Mouse (Mus musculus) heart, postnatal 36 days (tissue): ENCODE results near the gene Setd1b. TPM values are rescaled to one million over a fixed set of nuclear protein-coding genes. Genes with fewer than 3 reads are reported as not detected.

Source experiments
- DNase-seq, 2 experiments: peaks; one replicate each; pipeline ENCODE4 v3.0.0; 2021 to 2022
- intact Hi-C: fragments of 180-260 bp; cut with DNase I; formaldehyde crosslinking; loops from one replicate; pipeline ENCODE4 v1.15.1; 2025
- total RNA-seq, 2 experiments: library from RNA; stranded (reverse); gene quantifications; 2 replicates each; pipeline ENCODE4 v1.2.3; 2021

Gene Setd1b
- total RNA-seq, 2 experiments from 2014 or later, result 18.5 to 21.5 TPM

DNA sequence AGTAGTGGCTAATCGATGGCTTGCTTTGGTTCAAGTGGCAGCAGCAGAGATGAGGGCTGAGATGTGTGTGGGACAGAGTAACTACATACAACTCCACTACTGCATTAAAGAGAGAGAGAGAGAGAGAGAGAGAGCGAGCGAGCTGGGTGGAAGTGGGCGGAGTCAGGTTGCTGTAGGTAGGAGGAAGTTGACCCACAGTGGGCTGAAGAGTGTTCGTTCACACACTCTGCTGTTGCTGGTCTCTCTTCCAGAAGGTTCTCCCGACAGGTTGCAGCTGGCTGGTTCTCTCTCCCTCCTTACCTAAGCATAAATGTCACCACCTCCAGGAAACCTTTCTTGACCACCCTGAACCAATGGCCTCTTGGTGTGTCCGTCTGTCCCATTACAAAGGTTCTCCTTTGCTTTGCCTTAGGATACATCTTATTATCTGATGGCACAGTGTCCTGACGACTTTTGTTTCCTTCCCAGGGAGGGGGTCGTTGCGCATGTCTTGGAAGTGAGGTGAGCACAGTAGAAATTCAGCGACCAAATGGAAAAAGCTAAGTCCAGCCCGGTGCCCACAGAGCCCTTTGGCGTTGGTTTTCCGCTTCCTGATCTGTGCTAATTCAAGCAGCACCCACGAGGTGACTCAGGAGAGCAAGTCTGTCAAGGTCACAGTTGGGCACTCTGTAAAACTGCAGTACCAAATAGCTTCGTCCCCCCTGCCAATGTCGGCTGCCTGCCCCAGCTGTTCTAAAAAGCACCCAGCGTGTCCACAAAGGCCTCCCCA lies 16.2 kb upstream of the Setd1b start:
- DNase-seq, result no peak
- intact Hi-C loops, result no loop called here

DNA sequence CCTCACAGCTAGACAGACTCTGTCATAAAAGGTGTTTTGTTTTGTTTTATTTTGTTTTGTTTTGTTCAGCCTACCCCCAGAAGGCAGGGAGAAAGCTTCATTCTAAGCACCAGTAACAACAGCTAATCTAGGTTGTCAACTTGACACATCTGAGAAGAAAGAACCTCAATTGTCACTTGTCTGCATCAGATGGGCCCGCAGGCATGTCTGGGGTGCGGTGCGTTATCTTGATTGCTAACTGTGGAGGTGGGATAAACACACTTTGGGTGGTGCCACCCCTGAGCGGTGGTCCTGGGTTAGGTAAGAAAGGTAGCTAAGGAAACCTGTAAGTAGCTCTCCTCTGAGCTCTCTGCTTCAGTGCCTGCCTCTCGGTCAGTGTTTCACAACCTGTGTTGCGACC lies 15.0 kb upstream of the Setd1b start:
- intact Hi-C loops, result no loop called here
- DNase-seq, result no peak

DNA sequence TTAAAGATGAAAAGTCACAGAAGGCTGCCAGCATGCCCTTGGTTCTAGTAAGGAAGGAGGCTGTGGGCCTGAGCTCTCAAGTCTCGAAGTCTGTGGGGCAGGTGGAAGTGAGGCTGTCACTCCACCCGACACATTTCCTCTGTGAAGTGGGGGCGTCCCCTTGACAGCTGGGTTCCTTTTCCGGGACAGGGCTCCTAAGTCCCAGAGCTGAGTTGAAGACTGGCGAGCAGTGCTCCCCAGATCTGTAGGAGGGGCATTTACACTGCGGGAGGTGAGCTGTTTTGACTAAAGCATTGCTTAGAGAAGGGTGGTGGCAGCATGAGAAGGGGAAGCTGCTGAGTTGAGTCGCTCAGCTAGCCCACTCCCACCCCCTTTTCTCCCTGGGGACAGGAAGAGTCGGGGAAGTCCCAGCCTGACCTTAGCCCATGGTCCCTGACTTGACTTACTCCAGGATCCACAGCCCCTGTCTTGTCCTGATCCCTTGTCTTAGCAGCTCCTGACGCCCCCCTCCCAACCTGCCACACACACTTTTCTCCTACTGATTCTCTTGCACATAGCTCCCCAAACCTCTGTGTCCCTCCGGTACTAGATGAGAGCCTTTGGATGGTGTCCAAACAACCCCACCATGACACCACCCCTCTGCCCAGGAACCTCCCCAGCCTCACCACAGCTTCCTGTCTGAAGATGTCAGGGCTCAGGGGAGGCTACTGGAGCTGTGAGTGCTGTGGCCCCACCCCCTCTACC lies 13.4 kb upstream of the Setd1b start:
- intact Hi-C loops, result no loop called here
- no peak for DNase-seq

DNA sequence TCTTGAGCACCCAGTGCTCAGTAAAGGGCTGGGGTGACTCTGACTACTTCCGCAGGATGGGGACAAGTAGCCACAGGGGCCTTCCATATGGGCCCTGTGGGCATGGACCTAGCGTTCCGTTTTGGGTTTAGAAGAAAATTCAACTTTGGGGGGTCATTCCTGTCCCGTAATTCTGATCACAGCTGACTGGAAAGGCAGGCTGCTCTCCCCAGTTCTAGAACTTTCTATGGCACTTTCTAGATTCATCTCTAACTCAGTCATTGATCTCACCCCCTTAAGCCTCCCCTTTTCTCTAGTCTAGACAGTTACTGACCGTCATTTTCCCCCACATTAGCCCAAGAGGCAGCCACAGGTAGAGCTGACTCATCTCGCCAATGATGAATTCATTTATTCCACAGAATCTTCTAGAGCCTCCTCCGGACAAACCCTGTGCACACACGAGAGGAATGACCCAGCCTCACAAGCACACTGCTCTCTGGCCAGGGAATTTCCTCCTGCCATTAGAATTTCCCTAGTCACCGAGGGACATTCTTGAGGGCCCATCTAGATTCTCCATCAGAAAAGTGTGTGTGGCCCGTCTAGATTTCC lies 12.7 kb upstream of the Setd1b start:
- no peak for DNase-seq
- intact Hi-C loops, result no loop called here

DNA sequence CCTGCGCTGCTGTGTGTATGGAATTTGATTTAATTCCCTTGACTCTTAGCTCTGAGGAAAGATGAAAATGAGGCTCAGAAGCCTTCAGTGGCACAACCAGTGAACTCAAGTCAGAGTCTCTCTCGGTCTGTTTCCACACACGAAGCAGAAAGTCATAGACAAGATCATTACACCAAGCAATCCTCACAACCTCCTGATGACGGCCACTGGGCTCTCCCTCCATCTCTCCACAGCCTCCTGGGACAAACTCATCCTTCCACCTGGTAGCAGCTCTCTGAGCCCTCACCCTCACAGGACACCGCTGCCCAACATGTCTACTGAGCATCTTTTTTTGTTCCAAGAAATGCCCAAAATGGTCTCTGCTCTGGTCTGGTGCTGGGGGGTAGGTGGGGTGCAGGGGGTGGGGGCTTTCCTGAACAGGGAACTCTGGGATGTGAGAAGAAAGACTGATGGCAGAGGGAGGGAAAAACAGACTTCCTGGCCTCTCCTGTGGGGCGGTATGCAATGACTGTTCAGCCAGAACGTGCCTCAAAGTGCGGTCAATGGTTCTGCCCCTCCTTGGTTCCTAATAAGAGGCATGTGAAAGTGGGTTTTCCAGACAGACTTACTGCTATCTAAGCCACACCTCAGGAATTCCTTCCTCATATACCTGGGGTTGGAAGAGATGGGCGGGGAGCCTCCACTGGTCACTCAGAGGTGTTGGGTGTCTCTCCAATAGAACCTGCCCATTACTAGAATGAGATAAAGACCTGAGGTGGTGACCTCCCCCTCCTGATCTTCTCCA lies 11.8 kb upstream of the Setd1b start:
- intact Hi-C loops, result no loop called here
- DNase-seq, result no peak

DNA sequence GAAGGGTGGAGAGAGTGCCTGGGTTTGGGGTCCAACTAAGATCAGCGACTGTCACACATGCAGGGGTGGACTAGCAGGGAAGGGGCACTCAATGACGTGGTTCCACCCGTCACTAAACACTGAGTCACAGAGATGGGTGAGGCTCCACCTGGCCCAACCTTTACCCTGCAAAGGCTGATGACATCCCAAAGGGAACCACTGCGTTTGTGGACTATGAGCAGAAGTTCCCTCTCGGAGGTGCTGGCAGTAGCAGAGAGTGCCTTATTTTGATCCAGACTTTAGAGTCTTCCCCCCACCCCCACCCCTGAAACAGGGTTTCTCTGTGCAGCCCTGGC lies 11.2 kb upstream of the Setd1b start:
- no peak for DNase-seq
- intact Hi-C loops, result no loop called here

DNA sequence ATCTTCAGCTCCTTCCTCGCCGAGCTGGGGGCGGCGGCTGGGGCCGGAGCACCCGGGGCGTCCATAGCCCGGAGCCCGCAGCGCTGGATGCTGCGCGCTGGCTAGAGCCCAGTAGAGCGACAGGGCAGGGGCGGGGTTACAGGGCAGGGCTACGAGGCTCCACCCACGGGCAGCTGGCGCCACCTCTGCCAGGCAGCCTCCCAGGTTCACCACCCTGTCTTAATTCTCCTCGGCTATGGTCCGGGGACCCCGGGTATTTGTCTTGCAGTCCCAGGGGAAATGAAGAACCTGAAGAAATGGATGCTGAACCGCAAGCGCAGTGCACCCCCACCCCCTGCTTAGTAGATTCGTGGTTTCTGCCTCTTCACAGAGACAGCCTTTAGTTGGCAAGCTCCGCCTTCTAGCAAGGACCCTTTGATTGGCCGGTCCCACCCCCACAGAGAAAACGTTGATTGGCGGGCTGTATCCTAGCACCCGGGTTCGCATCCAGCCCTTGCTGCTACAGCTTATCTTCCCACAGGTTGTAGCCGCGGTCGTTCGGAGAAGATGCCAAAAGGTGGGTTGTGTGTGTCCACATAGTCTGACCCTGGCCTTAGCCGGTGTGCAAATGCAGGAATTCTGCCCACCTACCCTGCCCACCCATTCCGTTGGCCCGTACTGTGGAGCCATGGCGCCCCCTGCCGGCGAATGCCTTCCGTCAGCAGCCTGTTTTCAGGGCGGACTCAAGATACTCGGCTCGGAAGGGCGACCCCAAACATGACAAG lies 9.5 kb upstream of the Setd1b start, which contains the start of gene Rhof:
Gene Rhof (minus strand): TSS at position 385 of the 764 bp plus-strand sequence.
- DNase-seq, result peak; percentile 86 to 91
- intact Hi-C loops, result loop anchor here (1.0 kb wide), 5 partner anchors 15 to 69 kb away; no protein-coding TSS in a partner anchor

DNA sequence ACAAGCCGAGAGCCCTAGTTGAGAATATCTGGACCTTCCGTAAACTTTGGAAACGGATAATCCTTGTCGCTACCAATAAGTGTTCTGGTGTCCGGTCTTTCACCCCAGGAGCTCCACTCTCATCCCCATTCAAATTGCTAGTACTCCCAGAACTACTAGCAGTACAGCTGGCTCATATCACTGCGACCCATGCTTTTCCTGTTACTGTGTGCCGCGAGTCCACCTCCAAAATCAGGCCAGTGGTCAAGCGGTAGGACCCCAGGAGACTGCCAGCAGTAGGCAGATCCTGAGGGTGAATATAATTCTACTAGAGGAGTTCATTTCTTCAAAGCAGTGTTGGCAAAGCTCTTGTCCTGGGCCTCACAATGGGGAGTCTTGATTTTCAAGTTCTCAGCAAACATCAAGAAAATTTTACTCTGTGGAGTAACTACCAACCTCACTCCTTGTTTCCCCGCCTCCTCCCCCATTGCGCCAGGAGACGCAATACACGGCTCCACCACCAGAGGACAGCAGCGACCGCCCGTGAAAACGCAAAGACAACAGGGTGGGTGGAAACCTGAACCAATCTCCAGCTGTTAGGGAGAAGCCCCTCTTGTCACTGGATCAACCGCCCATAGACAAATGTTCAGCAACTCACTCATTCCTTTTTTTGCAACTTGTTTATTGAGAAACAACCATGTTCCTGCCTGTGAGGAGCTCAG lies 8.8 kb upstream of the Setd1b start:
- DNase-seq, result peak; percentile 94
- intact Hi-C loops, result loop anchor here (1.0 kb wide), 3 partner anchors 16 to 38 kb away; no protein-coding TSS in a partner anchor

DNA sequence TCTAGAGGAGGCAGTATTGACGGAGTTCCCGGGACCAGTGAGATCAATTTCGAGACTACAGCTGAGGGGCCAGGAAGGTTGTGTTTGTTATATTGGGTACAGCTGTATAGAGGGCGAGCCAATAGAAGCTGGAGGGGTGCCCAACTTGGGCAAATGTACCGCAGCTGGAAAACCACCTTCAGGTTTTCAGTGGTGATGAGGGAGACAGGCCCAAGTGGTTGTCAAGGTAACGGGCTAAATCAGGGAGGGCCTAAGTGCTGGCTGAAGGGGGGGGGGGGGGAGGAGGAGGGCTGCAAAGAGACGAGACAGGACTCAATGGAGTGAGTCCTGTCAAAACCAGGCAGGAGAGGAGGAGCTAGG lies 8.2 kb upstream of the Setd1b start:
- DNase-seq, result no peak
- intact Hi-C loops, result loop anchor here (1.0 kb wide), 3 partner anchors 16 to 38 kb away; no protein-coding TSS in a partner anchor

DNA sequence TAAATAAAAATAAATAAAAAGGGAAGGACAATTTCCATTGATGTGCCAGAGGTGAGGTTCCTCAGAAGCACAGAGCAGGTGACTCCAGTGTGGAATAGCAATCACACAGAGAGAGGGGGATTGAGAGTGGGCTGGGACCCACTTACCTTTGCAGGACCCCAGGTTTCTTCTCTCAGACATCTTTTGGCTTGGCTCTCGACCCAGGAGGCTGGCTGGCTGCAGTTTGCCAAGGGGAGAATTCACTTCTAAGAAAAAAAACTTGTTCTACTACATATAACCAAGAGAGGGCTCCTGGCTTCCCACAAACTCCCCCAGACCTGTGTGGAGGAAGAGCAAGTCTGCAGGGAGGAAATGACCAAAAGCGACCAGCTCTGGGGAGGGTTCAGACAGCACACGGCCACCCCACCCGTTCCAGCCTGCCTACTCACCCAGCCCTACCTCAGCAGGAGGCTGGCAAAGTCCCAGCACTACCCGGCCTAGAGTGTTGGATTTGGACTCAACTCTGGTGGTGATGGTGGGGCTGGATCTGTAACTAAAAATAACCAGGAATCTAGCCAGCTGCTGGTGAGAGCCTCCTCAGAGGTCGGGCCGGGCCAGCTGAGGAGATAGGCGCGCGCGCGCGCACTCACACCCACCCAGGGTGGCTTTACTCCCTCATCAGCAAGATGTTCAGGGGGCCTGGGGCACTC lies 7.7 kb upstream of the Setd1b start:
- DNase-seq, result peak; percentile 74 to 76
- intact Hi-C loops, result no loop called here

DNA sequence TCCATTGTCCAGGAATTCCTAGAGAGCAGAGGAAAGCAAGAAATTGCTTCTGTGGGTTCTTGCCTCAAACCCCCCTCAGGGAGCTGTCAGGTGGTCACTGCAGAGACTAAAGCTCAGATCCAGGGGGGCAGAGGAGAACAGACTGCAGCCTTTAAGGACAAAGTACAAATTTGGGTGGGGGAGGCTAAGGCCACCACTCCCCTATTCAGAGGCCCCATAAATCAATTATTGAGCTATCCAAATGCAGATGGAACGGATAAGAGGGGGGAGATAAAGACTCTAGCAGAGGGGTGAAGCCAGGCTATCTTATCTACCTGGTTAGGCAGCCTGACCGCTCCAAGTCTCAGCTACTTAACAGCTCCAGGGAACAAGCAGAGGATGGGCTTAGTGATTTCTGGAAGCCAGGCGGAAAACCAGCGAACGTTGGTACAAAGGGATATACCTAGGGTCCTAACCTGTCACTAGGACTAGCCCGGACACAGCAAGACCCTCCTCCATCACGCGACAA lies 7.1 kb upstream of the Setd1b start:
- intact Hi-C loops, result no loop called here
- no peak for DNase-seq

DNA sequence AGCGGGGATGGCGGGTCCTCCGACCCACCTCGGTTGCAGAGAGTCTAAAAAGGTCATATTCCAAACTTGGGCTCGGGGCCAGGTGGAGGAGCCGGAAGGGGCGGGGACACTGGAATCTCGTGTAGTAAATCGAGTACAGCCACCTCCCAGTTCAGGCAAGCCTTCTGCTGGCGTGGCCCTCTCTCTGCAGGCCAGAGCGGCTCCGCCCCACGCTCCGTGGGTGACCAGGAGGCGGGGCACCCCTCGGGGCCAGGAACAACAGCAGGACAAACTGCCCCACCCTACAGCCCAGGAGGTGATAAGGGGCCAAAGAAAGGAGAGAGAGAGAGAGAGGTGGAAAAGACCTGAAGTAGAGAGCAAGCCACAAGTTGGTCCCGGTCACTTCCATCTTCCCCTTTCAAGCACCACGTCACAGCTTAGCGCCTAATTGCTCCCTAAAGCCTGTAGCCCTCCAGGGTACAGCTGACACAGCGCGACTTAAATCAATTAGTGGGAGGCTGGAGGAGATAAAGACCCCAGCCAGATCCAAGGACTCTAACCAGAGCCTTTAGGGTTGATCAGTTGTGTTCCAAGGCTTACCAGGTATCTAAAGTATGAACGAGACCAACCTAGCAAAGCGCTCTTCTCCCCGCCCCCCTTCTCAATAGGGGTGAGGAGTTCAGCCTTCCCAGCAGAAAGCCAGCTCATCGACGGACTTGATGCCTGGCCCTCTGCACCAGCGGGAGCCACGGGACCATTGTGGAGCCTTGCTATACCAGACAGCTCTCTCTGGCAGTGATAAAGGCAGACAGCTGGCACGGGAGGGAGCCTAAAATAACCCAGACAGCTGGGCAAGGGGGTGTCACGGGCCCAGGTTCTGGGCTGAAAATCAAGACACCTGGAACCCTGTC lies 6.3 kb upstream of the Setd1b start:
- DNase-seq, result peak; percentile 90 to 92

DNA sequence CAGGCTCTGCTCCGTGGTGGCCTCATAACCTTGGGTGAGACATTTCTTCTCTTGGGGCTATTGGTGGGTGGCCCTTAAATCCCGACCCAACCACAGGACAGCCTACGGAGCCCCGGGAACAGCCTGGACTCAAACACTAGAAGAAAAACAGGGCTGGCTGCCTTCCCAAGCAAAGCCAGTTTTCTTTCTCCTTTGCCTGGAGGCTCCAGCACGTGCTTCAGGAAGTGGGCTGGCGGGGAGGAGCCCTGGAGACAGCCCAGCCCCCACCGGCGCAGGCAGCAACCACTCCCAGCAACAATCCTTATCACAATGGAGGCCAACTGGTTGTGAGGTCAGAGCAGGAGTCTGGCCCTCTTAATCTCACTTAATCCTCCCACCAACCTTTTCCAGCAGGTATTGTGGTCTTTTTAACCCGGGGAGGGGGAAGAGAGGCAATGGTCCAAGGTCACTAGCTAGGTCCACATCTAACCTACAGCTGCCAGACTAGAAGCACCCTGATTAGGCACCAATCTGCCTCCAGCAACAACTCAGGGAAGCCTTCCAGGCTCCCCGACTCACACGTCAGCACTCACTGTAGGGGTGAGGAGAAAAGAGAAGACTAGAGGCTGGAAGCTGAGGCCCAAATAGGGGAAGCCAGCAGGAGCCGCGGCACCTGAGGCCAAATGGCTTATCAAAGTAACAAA lies 5.5 kb upstream of the Setd1b start:
- peak; percentile 92 to 93 for DNase-seq
- intact Hi-C loops, result no loop called here

More for the DNA sequence above, 6.3 kb upstream of the Setd1b start:
- intact Hi-C loops, result no loop called here

DNA sequence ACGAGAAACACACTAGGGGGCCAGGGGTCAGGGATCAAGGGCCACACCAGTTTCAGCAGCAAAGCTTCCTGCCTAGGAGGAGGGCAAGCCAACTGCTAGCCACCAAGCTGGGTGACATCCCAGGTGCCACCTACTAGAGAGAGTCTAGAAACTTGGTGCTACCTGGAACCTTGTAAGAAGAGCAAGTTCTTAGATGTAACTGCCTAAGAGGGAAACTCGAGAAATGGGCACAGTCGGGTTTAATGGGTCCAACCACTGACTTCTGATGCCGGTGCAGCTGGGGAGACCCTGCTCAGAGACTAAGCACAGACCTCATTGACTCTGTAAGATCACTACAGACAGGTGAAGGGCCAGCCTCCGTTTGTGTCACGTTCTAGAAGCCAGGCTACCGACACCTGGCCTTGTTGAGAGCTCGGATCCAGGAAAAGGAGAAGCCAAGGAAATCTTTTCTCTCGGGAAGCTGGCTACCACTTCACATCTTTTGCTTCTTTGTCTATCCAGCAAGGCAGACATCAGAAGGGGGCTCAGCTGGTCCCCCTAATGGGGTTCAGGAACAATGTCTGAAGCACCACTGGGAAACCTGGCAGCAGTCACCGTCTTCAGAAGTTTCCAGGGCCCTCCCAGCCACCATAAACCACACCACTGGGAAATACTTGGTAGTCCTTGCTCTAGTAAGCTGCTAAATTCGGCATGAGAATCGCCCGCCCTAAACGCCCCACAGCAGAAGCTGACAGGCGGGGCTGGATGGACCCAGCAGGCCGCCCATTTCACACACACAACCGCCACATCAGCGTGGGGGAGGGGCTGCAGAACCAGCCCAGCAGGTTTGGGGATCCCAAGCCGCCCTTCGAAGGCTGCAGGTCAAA lies 4.7 kb upstream of the Setd1b start:
- intact Hi-C loops, result no loop called here
- DNase-seq, result peak; percentile 83 to 89

DNA sequence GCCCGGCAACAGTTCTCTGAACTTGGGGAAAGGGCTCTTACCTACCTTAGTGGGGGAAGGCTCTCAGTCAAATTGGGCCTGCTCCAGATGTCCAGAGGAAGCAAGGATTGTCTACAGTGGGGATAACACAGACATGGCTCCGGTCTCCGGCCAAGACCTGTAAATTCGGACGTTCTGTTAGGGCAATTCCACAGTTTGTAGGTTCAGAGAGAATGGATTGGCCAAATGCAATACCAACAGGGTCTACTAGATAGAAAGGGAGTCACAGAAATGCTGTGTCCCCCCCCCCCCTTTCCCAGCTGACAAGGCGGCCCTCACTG lies 4.1 kb upstream of the Setd1b start:
- intact Hi-C loops, result no loop called here
- no peak for DNase-seq

DNA sequence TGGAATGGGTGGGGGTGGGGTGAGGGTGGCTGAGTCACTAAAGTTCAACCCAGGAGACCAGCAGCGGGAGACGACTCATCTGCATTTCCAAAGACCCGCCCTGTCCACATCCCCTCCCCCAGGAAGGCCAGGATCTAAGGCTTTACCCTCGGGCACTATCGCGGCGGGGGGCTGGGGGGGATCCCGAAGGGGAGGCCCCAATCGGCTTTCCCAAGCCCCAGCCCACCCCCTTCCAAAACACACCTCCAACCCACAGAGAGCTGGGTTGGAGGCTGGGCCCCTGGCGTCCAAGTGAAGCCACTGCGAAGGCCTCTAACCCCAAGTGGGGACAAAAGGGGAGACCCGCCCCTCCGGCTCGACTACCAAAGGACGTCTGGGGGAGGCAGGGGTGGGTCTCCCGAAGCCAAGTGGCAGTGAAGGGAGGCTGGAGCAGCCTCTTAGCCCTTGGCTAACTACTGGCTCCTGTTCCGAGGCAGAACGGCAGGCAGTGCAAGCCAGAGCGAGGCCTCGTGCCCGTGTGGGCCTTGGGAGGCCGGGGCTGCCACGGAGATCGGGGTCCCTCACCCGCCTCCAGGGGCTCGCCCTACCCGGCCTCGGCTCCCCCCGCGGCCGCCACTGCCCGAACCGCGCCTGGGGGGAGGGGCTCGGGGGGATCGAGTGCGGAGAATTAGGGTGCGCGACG lies 3.6 kb upstream of the Setd1b start:
- DNase-seq, result peak; percentile 71 to 85
- intact Hi-C loops, result no loop called here
